Mouse (Mus musculus) bone marrow macrophage, adult 2 months (primary cell): ENCODE results near the gene R3hdm2. TPM values are rescaled to one million over a fixed set of nuclear protein-coding genes. Genes with fewer than 3 reads are reported as not detected.

ENCODE experiments used
- H3K27ac ChIP-seq: 2 replicates; pipeline ENCODE4 v1.5.1; 2012; ENCODE audit warnings: low read depth, low read length; ENCODE audit not compliant: insufficient read depth
- H3K4me1 ChIP-seq: 2 replicates; pipeline ENCODE4 v1.6.1; 2012; ENCODE audit warnings: low read length; ENCODE audit not compliant: control insufficient read depth, insufficient read depth
- H3K4me3 ChIP-seq: 2 replicates; pipeline ENCODE4 v1.5.1; 2012; ENCODE audit warnings: mild to moderate bottlenecking, low read length, moderate library complexity; ENCODE audit not compliant: insufficient read depth
- CTCF ChIP-seq: IDR thresholded peaks from 2 replicates; pipeline ENCODE4 v1.5.1; 2012; ENCODE audit warnings: low read depth, mild to moderate bottlenecking, low read length, moderate library complexity
- POLR2A ChIP-seq: IDR thresholded peaks from 2 replicates; pipeline ENCODE4 v1.6.1; 2012; ENCODE audit warnings: mild to moderate bottlenecking, low read depth, low read length, borderline replicate concordance
- polyA plus RNA-seq: library from polyadenylated mRNA; stranded (reverse); fragments of >200 nt; gene quantifications from 2 replicates; pipeline ENCODE4 v1.2.4, GENCODE M21; 2012; ENCODE audit not compliant: missing spikeins, insufficient read depth, insufficient read length

Gene R3hdm2
- polyA plus RNA-seq, 1 experiment = 134 TPM

GRCm38 (mm10) chr10:127519903-127520713, 140.0 kb downstream of the R3hdm2 start:
- Histone ChIP-seq H3K4me3 (peak overlapping the region; percentile 86; the same call in 1 of the 2 replicates), H3K4me1 (peaks cover 14% of the 10 kb centered on the region), H3K27ac (no peak overlapping the region)
- TF ChIP-seq CTCF = no peak
- TF ChIP-seq POLR2A = no peak

- peak overlapping the region; percentile 86 for H3K4me3 ChIP-seq
- H3K27ac ChIP-seq = no peak overlapping the region
- TF ChIP-seq POLR2A (no peak), CTCF (no peak)
- H3K4me1 ChIP-seq = peaks cover 14% of the 10 kb centered on the region
Measured at GRCm38 (mm10) chr10:127520714-127521357, 140.7 kb downstream of the R3hdm2 start.

GRCm38 (mm10) chr10:127521611-127522080, 141.5 kb downstream of the R3hdm2 start:
- H3K4me1 ChIP-seq = peaks cover 17% of the 10 kb centered on the region

GRCm38 (mm10) chr10:127522088-127522581, 142.0 kb downstream of the R3hdm2 start, which contains the start of gene Shmt2:
TSS of gene Shmt2 (minus strand) at chr10:127522444.
- peaks cover 17% of the 10 kb centered on the region for H3K4me1 ChIP-seq
- H3K27ac ChIP-seq = peak within 1 kb of the TSS; percentile 18; the same call in 1 of the 2 replicates
- H3K4me3 ChIP-seq = peak within 1 kb of the TSS; percentile 86
- TF ChIP-seq CTCF (no peak), POLR2A (no peak)

More at GRCm38 (mm10) chr10:127521611-127522080, 141.5 kb downstream of the R3hdm2 start:
- H3K27ac ChIP-seq = peak overlapping the region; percentile 18; the same call in 1 of the 2 replicates
- peak overlapping the region; percentile 86 for H3K4me3 ChIP-seq
- TF ChIP-seq CTCF (no peak), POLR2A (no peak)

- H3K27ac ChIP-seq = no peak overlapping the region
- H3K4me3 ChIP-seq = no peak overlapping the region
- no peak for TF ChIP-seq CTCF
- no peak for TF ChIP-seq POLR2A
- H3K4me1 ChIP-seq = peaks cover 17% of the 10 kb centered on the region
Measured at GRCm38 (mm10) chr10:127524646-127525255, 144.6 kb downstream of the R3hdm2 start.

GRCm38 (mm10) chr10:127526048-127526447, 145.9 kb downstream of the R3hdm2 start:
- H3K4me3 ChIP-seq = peak overlapping the region; percentile 54
- TF ChIP-seq CTCF (no peak), POLR2A (no peak)
- H3K27ac ChIP-seq = no peak overlapping the region
- H3K4me1 ChIP-seq = peaks cover 7% of the 10 kb centered on the region

- no peak for TF ChIP-seq POLR2A
- TF ChIP-seq CTCF = no peak; the same call in 1 of the 2 replicates
- Histone ChIP-seq H3K4me1 (peaks cover 5% of the 10 kb centered on the region; the same call in 1 of the 2 replicates), H3K4me3 (peak overlapping the region; percentile 54), H3K27ac (no peak overlapping the region)
Measured at GRCm38 (mm10) chr10:127526681-127527080, 146.6 kb downstream of the R3hdm2 start.

GRCm38 (mm10) chr10:127527481-127527880, 147.4 kb downstream of the R3hdm2 start:
- H3K4me1 ChIP-seq = peaks cover 5% of the 10 kb centered on the region; the same call in 1 of the 2 replicates
- H3K4me3 ChIP-seq = no peak overlapping the region
- H3K27ac ChIP-seq = no peak overlapping the region
- no peak for TF ChIP-seq CTCF
- TF ChIP-seq POLR2A = no peak

- Histone ChIP-seq H3K4me1 (peaks cover 2% of the 10 kb centered on the region; the same call in 1 of the 2 replicates), H3K27ac (no peak overlapping the region), H3K4me3 (no peak overlapping the region)
- TF ChIP-seq POLR2A = no peak
- no peak for TF ChIP-seq CTCF
Measured at GRCm38 (mm10) chr10:127530945-127531344, 150.8 kb downstream of the R3hdm2 start.
